ENCODE assay signal across 8 mouse cellular contexts in the genomic region with DNA sequence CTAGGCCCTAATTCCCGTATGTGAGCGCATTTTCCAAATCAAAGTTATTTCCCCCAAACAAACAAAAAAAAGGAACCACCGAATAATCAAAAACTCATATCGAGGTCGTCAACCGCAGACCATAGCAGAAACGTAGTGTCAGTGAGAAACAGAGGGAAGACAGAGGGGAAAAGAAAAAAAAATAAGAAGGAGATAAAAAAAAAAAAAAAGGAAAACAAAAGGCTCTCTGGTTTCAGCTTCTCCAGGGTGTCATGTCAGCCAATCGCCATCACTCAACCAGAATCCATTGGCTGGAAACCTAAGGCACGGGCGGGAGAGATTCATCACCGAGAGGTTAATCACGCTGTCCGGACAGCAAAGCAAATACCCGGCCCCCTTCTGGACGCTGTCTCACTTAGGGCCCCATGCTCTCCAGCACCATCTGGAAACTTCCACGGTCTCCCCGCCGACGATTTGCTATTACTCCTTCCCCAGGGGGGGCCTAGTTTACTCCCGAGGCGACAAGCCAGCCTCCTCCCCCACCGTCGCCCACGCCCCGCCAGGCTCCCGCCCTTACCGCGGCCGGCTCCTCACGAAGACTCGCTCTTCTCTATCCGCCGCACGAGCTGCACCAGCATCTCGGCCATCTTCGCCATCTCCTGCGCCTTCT. TPM values are rescaled to one million over a fixed set of nuclear protein-coding genes. Genes with fewer than 3 reads are reported as not detected.
DNase-seq lines count a peak whose midpoint lies in the region; ATAC-seq and TF ChIP-seq lines count a peak whose summit lies in the region.
"Not testable (repeated sequence)": the region's sequence is repeated elsewhere in the genome, so short reads cannot be mapped to it uniquely, and the experiment has no call there.

No protein-coding gene starts in this region.

- TF ChIP-seq POLR2A in cortical plate, adult 2 months (IDR thresholded peaks at IDR 0.05; ENCODE audit: extremely low read depth, insufficient read depth, low read length), result not testable (repeated sequence)

- intact Hi-C loops in left cerebral cortex, adult 2 months (cut with DNase I), result not testable (repeated sequence)

- H3K9ac ChIP-seq in hindbrain, postnatal 0 days (replicated peaks; ENCODE audit: low read length), result peak overlapping the region; percentile 64

- 3% methylated on average over 35 of the region's 37 CpGs for WGBS in hindbrain, postnatal 0 days

- peak overlapping the region; percentile 75 for H3K4me3 ChIP-seq in cortical plate, adult 2 months (ENCODE audit: insufficient read depth, low read length)
- H3K4me3 ChIP-seq in hindbrain, postnatal 0 days (ENCODE audit: low read length), result peak overlapping the region; percentile 68
- H3K4me3 ChIP-seq in left cerebral cortex, adult 2 months, result peak overlapping the region; percentile 77

- TF ChIP-seq CTCF in cortical plate, adult 2 months (IDR thresholded peaks at IDR 0.05; ENCODE audit: extremely low read depth, insufficient read depth, low read length); hindbrain, postnatal 0 days (IDR thresholded peaks at IDR 0.05; ENCODE audit: low read depth); left cerebral cortex, adult 2 months (IDR thresholded peaks at IDR 0.05): not testable (repeated sequence)

- not testable (repeated sequence) for H3K9me3 ChIP-seq in hindbrain, postnatal 0 days (ENCODE audit: low read length)

- peak overlapping the region; percentile 59 for H3K4me2 ChIP-seq in hindbrain, postnatal 0 days (ENCODE audit: low read depth, low read length)

- DNase-seq in adipocyte (ENCODE audit: low spot score), result peak; percentile 73
- DNase-seq in gastrocnemius, adult 8-10 months (ENCODE audit: low spot score in 2 of 2), result peak; percentile 34 to 60
- peak; percentile 72 for DNase-seq in hindbrain, postnatal 0 days (ENCODE audit: low spot score)
- peak; percentile 73 to 76 for DNase-seq in left cerebral cortex, adult 2 months (ENCODE audit: extremely low spot score in 1 of 2, low spot score in 2 of 2)
- peak; percentile 77 to 79 for DNase-seq in lung, postnatal 4 days
- peak; percentile 79 for DNase-seq in right cerebral cortex, adult 18-20 months
- peak; percentile 53 to 63 for DNase-seq in urinary bladder, adult 18-20 months (ENCODE audit: low spot score in 2 of 2)

- H3K27me3 ChIP-seq in hindbrain, postnatal 0 days (ENCODE audit: insufficient read depth, low read length), result not testable (repeated sequence)

- not testable (repeated sequence) for H3K4me1 ChIP-seq in cortical plate, adult 2 months (ENCODE audit: control insufficient read depth, insufficient read depth, low read length); hindbrain, postnatal 0 days (ENCODE audit: insufficient read depth, low read length)

- peak overlapping the region; percentile 98 for H3K27ac ChIP-seq in cortical plate, adult 2 months (ENCODE audit: insufficient read depth, low read length)
- peak overlapping the region; percentile 94 for H3K27ac ChIP-seq in hindbrain, postnatal 0 days
- H3K27ac ChIP-seq in left cerebral cortex, adult 2 months, result peak overlapping the region; percentile 94

- peak; percentile 66 for ATAC-seq in hindbrain, postnatal 0 days

- not testable (repeated sequence) for H3K36me3 ChIP-seq in hindbrain, postnatal 0 days (ENCODE audit: insufficient read depth, low read length)

RNA-seq across cellular contexts. Expression of gene Mrfap1, which starts 0.8 kb away (rescaled TPM):
- polyA plus RNA-seq in cortical plate, adult 2 months (2012; rRNA removed), result 302 and 325 TPM in 2 replicates
- 100 to 1,000 TPM; 231 to 247 (median 235) TPM for total RNA-seq in gastrocnemius, adult 8-10 months (2022)
- 278 and 298 TPM in 2 replicates for total RNA-seq in hindbrain, postnatal 0 days (2014; rRNA removed)
- 443 and 477 TPM in 2 replicates for polyA plus RNA-seq in hindbrain, postnatal 0 days (2015; fragmentation: Nextera tagmentation; extraction: Ambion mirVana)
- total RNA-seq in left cerebral cortex, adult 2 months (2021), result 100 to 1,000 TPM; 409 to 435 TPM

RNA-seq across cellular contexts. Expression of gene Man2b2, which starts 34.7 kb away (rescaled TPM):
- 33.7 and 35.3 TPM in 2 replicates for polyA plus RNA-seq in cortical plate, adult 2 months (2012; rRNA removed)
- total RNA-seq in gastrocnemius, adult 8-10 months (2022), result 1 to 10 TPM; 3.7 to 6.0 (median 5.1) TPM
- 30.0 and 30.2 TPM in 2 replicates for total RNA-seq in hindbrain, postnatal 0 days (2014; rRNA removed)
- polyA plus RNA-seq in hindbrain, postnatal 0 days (2015; fragmentation: Nextera tagmentation; extraction: Ambion mirVana), result 16.0 and 17.9 TPM in 2 replicates
- total RNA-seq in left cerebral cortex, adult 2 months (2021), result 10 to 100 TPM; 25.3 to 25.8 TPM

RNA-seq across cellular contexts. Expression of gene Bloc1s4, which starts 47.3 kb away (rescaled TPM):
- polyA plus RNA-seq in cortical plate, adult 2 months (2012; rRNA removed), result 22.2 and 22.7 TPM in 2 replicates
- 10 to 100 TPM in 1 of 4 experiments, 1 to 10 TPM in 3; 8.0 to 10.8 (median 9.0) TPM for total RNA-seq in gastrocnemius, adult 8-10 months (2022)
- 19.7 and 29.1 TPM in 2 replicates for total RNA-seq in hindbrain, postnatal 0 days (2014; rRNA removed)
- 28.9 and 32.0 TPM in 2 replicates for polyA plus RNA-seq in hindbrain, postnatal 0 days (2015; fragmentation: Nextera tagmentation; extraction: Ambion mirVana)
- 10 to 100 TPM; 19.3 to 19.7 TPM for total RNA-seq in left cerebral cortex, adult 2 months (2021)

Comparison
In these comparisons a context has a peak if more than half of its experiments do, and no peak if none do; other contexts are left out.
1. Peak in every context shown above with its lines: DNase-seq, ATAC-seq, H3K4me3 ChIP-seq and H3K27ac ChIP-seq.